Mouse (Mus musculus) limb, embryonic 12.5 days (tissue): Measurements from ENCODE around the gene Zzz3. TPM values are rescaled to one million over a fixed set of nuclear protein-coding genes. Genes with fewer than 3 reads are reported as not detected.

Experiments used
- ATAC-seq: fragments of 200-750 bp; cut with Nextera tagmentation; 2 replicates; pipeline ENCODE4 v1.8.0; 2017; ENCODE audit warnings: low read depth, moderate TSS enrichment; ENCODE audit not compliant: insufficient number of reproducible peaks, insufficient read depth, low FRiP score, low TSS enrichment
- H3K27ac ChIP-seq: fragments of 300-500 bp; sonication (generic); 2 replicates; pipeline ENCODE4 v1.5.1; 2016; ENCODE audit warnings: mild to moderate bottlenecking, moderate library complexity
- H3K27me3 ChIP-seq: fragments of 300-500 bp; sonication (generic); 2 replicates; pipeline ENCODE4 v1.6.1; 2016; ENCODE audit warnings: mild to moderate bottlenecking, moderate library complexity
- H3K36me3 ChIP-seq: fragments of 300-500 bp; sonication (generic); 2 replicates; pipeline ENCODE4 v1.6.1; 2016; ENCODE audit warnings: mild to moderate bottlenecking, moderate library complexity
- H3K4me1 ChIP-seq: fragments of 300-500 bp; sonication (generic); replicated peaks from 2 replicates; pipeline ENCODE4 v1.6.1; 2016
- H3K4me2 ChIP-seq: fragments of 300-500 bp; sonication (generic); 2 replicates; pipeline ENCODE4 v1.6.1; 2016; ENCODE audit warnings: mild to moderate bottlenecking, moderate library complexity
- H3K4me3 ChIP-seq: fragments of 300-500 bp; sonication (generic); replicated peaks from 2 replicates; pipeline ENCODE4 v1.5.1; 2016; ENCODE audit warnings: mild to moderate bottlenecking
- H3K9ac ChIP-seq: fragments of 300-500 bp; sonication (generic); replicated peaks from 2 replicates; pipeline ENCODE4 v1.6.1; 2016; ENCODE audit warnings: mild to moderate bottlenecking, moderate library complexity
- H3K9me3 ChIP-seq: fragments of 300-500 bp; sonication (generic); 2 replicates; pipeline ENCODE4 v1.6.1; 2016; ENCODE audit warnings: mild to moderate bottlenecking, moderate library complexity
- WGBS: fragments of 180-500 bp; shearing (Covaris S2); methylation state at CpG from one replicate; pipeline ENCODE4 v1.1.7; 2016; 5-methylcytosine and 5-hydroxymethylcytosine counted together
- polyA plus RNA-seq: library from polyadenylated mRNA; unstranded; fragments of >200 nt; fragmentation: Nextera tagmentation; extraction: Ambion mirVana; gene quantifications from 2 replicates; pipeline ENCODE4 v1.2.1, GENCODE M21; 2016

Zzz3 gene
- polyA plus RNA-seq, 1 experiment from 2014 or later: 56.2 TPM

- no peak overlapping the region for H3K4me3 ChIP-seq
- H3K4me1 ChIP-seq: peaks cover 10% of the 10 kb centered on the region
- no peak for ATAC-seq
- WGBS: 81% methylated on average over 7 of the region's 7 CpGs
- H3K9ac ChIP-seq: no peak overlapping the region
- no peak overlapping the region for H3K27ac ChIP-seq
- H3K4me2 ChIP-seq: no peak overlapping the region
- H3K27me3 ChIP-seq: no peaks in the 10 kb centered on the region
- H3K36me3 ChIP-seq: no peaks in the 10 kb centered on the region
- no peaks in the 10 kb centered on the region for H3K9me3 ChIP-seq
Measured at GRCm38 (mm10) chr3:152497084-152497483, 101.8 kb downstream of the Zzz3 start.

- H3K4me2 ChIP-seq: no peak overlapping the region
- H3K9ac ChIP-seq: no peak overlapping the region
- no peak overlapping the region for H3K27ac ChIP-seq
- 76% methylated on average over 2 of the region's 2 CpGs for WGBS
- H3K9me3 ChIP-seq: no peaks in the 10 kb centered on the region
- H3K4me3 ChIP-seq: no peak overlapping the region
- no peak for ATAC-seq
- H3K4me1 ChIP-seq: peaks cover 10% of the 10 kb centered on the region
- no peaks in the 10 kb centered on the region for H3K36me3 ChIP-seq
- no peaks in the 10 kb centered on the region for H3K27me3 ChIP-seq
Measured at GRCm38 (mm10) chr3:152497842-152498241, 102.6 kb downstream of the Zzz3 start.

DNA sequence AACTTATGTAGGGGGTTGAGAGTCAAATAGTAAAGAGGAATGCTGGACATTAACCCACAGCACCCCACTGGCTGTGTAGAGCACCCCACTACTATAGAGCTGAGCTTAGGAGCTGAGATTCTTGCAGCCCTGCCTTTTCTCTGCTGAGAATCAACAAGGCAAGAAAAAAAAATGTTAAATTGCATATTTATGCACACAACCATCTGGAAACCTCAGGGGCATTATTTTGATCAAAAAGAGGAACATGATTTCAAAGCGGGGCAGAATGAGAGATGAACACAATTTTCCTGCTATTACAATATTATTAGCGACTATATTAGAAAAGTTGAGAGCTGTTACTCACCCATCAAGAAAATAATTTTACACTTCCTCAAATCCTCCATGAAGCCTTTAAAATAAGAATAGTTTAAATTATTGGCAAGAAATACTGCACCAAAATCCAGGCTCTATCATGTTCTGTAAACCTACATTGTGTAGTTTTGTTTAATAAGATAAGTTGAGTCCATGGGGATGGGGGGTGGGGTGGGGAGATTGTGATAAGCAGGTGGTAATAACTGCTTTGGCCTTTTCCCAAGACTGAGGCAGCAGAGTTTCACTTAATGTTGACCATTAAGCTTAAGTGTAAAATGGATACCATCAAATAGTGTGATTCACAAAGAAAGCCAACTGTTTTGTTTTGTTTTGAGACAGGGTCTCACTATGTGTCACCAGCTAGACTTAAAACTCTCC is 103.9 kb downstream of the Zzz3 start:
- Histone ChIP-seq H3K4me1 (peaks cover 10% of the 10 kb centered on the region), H3K4me3 (no peak overlapping the region), H3K4me2 (no peak overlapping the region), H3K27ac (no peak overlapping the region), H3K9ac (no peak overlapping the region), H3K9me3 (no peaks in the 10 kb centered on the region), H3K27me3 (no peaks in the 10 kb centered on the region), H3K36me3 (no peaks in the 10 kb centered on the region)
- ATAC-seq: no peak
- 83% methylated on average over 2 of the region's 2 CpGs for WGBS

DNA sequence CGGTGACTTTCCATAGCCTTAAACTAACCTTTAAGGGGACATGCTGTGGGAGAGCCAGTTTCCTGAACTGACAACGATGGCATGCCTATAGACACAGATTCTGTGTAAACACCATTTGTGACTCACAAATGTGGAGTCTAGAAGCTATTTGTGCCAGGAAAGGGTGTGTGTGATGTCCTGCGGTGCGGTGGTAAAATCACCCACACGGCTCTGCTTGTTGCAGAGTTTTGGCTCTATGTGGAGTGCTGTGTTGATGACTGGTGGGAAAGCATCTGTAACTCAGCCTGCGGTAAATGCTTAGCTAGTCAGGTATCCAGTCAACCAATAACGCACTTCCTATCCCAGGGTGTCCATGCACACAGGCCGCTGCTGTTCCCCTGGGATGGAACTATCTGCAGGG is 112.6 kb downstream of the Zzz3 start:
- no peak overlapping the region for H3K27ac ChIP-seq
- no peak for ATAC-seq
- H3K4me2 ChIP-seq: no peak overlapping the region
- WGBS: 74% methylated on average over 8 of the region's 8 CpGs
- no peaks in the 10 kb centered on the region for H3K27me3 ChIP-seq
- no peaks in the 10 kb centered on the region for H3K36me3 ChIP-seq
- H3K4me1 ChIP-seq: 0 out of 2 replicates have a peak, but pooled peaks cover 4% of the 10 kb centered on the region
- peaks cover 5% of the 10 kb centered on the region; the same call in 1 of the 2 replicates for H3K9me3 ChIP-seq
- H3K4me3 ChIP-seq: no peak overlapping the region
- no peak overlapping the region for H3K9ac ChIP-seq

- Histone ChIP-seq H3K36me3 (no peaks in the 10 kb centered on the region), H3K9ac (no peak overlapping the region), H3K4me1 (0 out of 2 replicates have a peak, but pooled peaks cover 4% of the 10 kb centered on the region), H3K4me2 (no peak overlapping the region), H3K27ac (no peak overlapping the region), H3K4me3 (no peak overlapping the region), H3K27me3 (no peaks in the 10 kb centered on the region), H3K9me3 (peaks cover 5% of the 10 kb centered on the region; the same call in 1 of the 2 replicates)
- no peak for ATAC-seq
- WGBS: 89% methylated on average over 12 of the region's 12 CpGs
Measured at GRCm38 (mm10) chr3:152508419-152508993, 113.2 kb downstream of the Zzz3 start.

GRCm38 (mm10) chr3:152509268-152509667 is 114.0 kb downstream of the Zzz3 start:
- Histone ChIP-seq H3K9ac (no peak overlapping the region), H3K27me3 (no peaks in the 10 kb centered on the region), H3K36me3 (no peaks in the 10 kb centered on the region), H3K9me3 (peaks cover 5% of the 10 kb centered on the region; the same call in 1 of the 2 replicates), H3K4me2 (no peak overlapping the region), H3K4me1 (peaks cover 8% of the 10 kb centered on the region; the same call in 1 of the 2 replicates), H3K4me3 (no peak overlapping the region), H3K27ac (no peak overlapping the region)
- 87% methylated on average over 7 of the region's 7 CpGs for WGBS
- ATAC-seq: no peak

Other genes with a start within 250 kb of the Zzz3 start
- gene Gipc2, start 229.2 kb upstream of the Zzz3 start, polyA plus RNA-seq: 2.6 and 4.3 TPM in 2 replicates
- gene Dnajb4, start 185.2 kb upstream of the Zzz3 start, polyA plus RNA-seq: 35.2 and 36.8 TPM in 2 replicates
- 403 and 416 TPM in 2 replicates for gene Fubp1, start 185.1 kb upstream of the Zzz3 start, polyA plus RNA-seq
- gene Nexn, start 129.1 kb upstream of the Zzz3 start, polyA plus RNA-seq: 14.0 and 17.0 TPM in 2 replicates
- gene Miga1, start 55.1 kb upstream of the Zzz3 start, polyA plus RNA-seq: 22.2 and 24.9 TPM in 2 replicates
- gene Usp33, start 49.0 kb upstream of the Zzz3 start, polyA plus RNA-seq: 53.8 and 54.8 TPM in 2 replicates